Mouse (Mus musculus) myocyte (in vitro differentiated cells): ENCODE data around the gene Sirt7. TPM values are rescaled to one million over a fixed set of nuclear protein-coding genes. Genes with fewer than 3 reads are reported as not detected.

Source experiments
- H3K27me3 ChIP-seq: one replicate; pipeline ENCODE4 v1.6.1; 2011; ENCODE audit not compliant: control insufficient read depth, insufficient read depth, insufficient read length
- H3K36me3 ChIP-seq: one replicate; pipeline ENCODE4 v1.6.1; 2011; ENCODE audit not compliant: control insufficient read depth, insufficient read depth
- H3K4me2 ChIP-seq: one replicate; pipeline ENCODE4 v1.6.1; 2011; ENCODE audit warnings: low read depth, control low read depth
- H3K4me3 ChIP-seq: one replicate; pipeline ENCODE4 v1.5.1; 2011; ENCODE audit warnings: mild to moderate bottlenecking, control low read depth, moderate library complexity
- H3K79me2 ChIP-seq: one replicate; pipeline ENCODE4 v1.6.1; 2011; ENCODE audit not compliant: control insufficient read depth, insufficient read depth
- H3ac ChIP-seq: one replicate; pipeline ENCODE4 v1.6.1; 2011; ENCODE audit not compliant: control insufficient read depth, insufficient read length
- CEBPB ChIP-seq: IDR thresholded peaks from 2 replicates; pipeline ENCODE4 v1.6.1; 2011; ENCODE audit warnings: mild to moderate bottlenecking, moderate library complexity; ENCODE audit not compliant: poor library complexity, insufficient read depth, severe bottlenecking
- E2F4 ChIP-seq: IDR thresholded peaks from one replicate; pipeline ENCODE4 v1.6.1; 2011; ENCODE audit warnings: mild to moderate bottlenecking, control low read depth, moderate library complexity; ENCODE audit not compliant: insufficient read depth
- MAX ChIP-seq: IDR thresholded peaks from one replicate; pipeline ENCODE4 v1.6.1; 2011; ENCODE audit warnings: low read depth, mild to moderate bottlenecking, control low read depth
- MYOD1 ChIP-seq, 3 experiments: IDR thresholded peaks; one replicate each; pipeline ENCODE4 v1.6.1; 2011; ENCODE audit warnings: control low read depth in 2 of 3, low read depth in 2 of 3, mild to moderate bottlenecking in 2 of 3, moderate library complexity in 1 of 3; ENCODE audit not compliant: insufficient read length in 2 of 3, control insufficient read depth in 1 of 3
- MYOG ChIP-seq, 3 experiments: IDR thresholded peaks; one replicate each; pipeline ENCODE4 v1.6.1; 2011; ENCODE audit warnings: control low read depth in 2 of 3, low read depth in 2 of 3, mild to moderate bottlenecking in 2 of 3; ENCODE audit not compliant: insufficient read length in 2 of 3, control insufficient read depth in 1 of 3, insufficient read depth in 1 of 3
- POLR2A ChIP-seq: IDR thresholded peaks from one replicate; pipeline ENCODE4 v1.6.1; 2011; ENCODE audit warnings: low read depth, mild to moderate bottlenecking, control low read depth, moderate library complexity; ENCODE audit not compliant: insufficient read length
- POLR2AphosphoS2 ChIP-seq: IDR thresholded peaks from one replicate; pipeline ENCODE4 v1.6.1; 2011; ENCODE audit warnings: low read depth, control low read depth; ENCODE audit not compliant: insufficient read length
- REST ChIP-seq: IDR thresholded peaks from one replicate; pipeline ENCODE4 v1.6.1; 2011; ENCODE audit warnings: mild to moderate bottlenecking, control low read depth, moderate library complexity; ENCODE audit not compliant: insufficient read depth, insufficient read length
- SRF ChIP-seq: IDR thresholded peaks from one replicate; pipeline ENCODE4 v1.6.1; 2011; ENCODE audit warnings: low read depth; ENCODE audit not compliant: control insufficient read depth, insufficient read length
- TCF12 ChIP-seq: IDR thresholded peaks from one replicate; pipeline ENCODE4 v1.6.1; 2011; ENCODE audit warnings: mild to moderate bottlenecking, control low read depth; ENCODE audit not compliant: poor library complexity, insufficient read depth, severe bottlenecking
- TCF3 ChIP-seq: IDR thresholded peaks from one replicate; pipeline ENCODE4 v1.6.1; 2011; ENCODE audit warnings: low read depth, control low read depth; ENCODE audit not compliant: insufficient read length
- USF1 ChIP-seq: IDR thresholded peaks from one replicate; pipeline ENCODE4 v1.6.1; 2011; ENCODE audit warnings: low read depth, mild to moderate bottlenecking, control low read depth, moderate library complexity
- polyA plus RNA-seq: library from polyadenylated mRNA; unstranded; fragments of >200 nt; fragmentation: generic; extraction: Trizol; gene quantifications from one replicate; pipeline ENCODE4 v1.2.1, GENCODE M21; 2012; ENCODE audit warnings: missing spikeins

The Sirt7 gene
- polyA plus RNA-seq, 1 experiment = 29.9 TPM

GRCm38 (mm10) chr11:120582268-120582981 lies 42.6 kb downstream of the Sirt7 start:
- peak overlapping the region; percentile 87 for H3K4me2 ChIP-seq
- H3K36me3 ChIP-seq = peaks cover 22% of the 10 kb centered on the region
- peak overlapping the region; percentile 90 for H3ac ChIP-seq
- H3K4me3 ChIP-seq = peak overlapping the region; percentile 99
- no peaks in the 10 kb centered on the region for H3K27me3 ChIP-seq
- peaks cover 25% of the 10 kb centered on the region for H3K79me2 ChIP-seq
- TF ChIP-seq POLR2AphosphoS2 (no peak), MYOD1 (IDR thresholded peaks at IDR 0.05; ENCODE audit: control insufficient read depth in 1 of 3, insufficient read length in 2 of 3, low read depth in 2 of 3) (peak in 2 of 3 experiments; percentile 57 to 63), MYOG (IDR thresholded peaks at IDR 0.05; ENCODE audit: control insufficient read depth in 1 of 3, insufficient read depth in 1 of 3, insufficient read length in 2 of 3, low read depth in 2 of 3) (peak in 2 of 3 experiments; percentile 18 to 61)

GRCm38 (mm10) chr11:120581490-120582267 lies 43.4 kb downstream of the Sirt7 start, which contains the start of gene Arhgdia:
TSS of gene Arhgdia (minus strand) at chr11:120581624.
- peak within 1 kb of the TSS; percentile 99 for H3K4me3 ChIP-seq
- no peaks in the 10 kb centered on the region for H3K27me3 ChIP-seq
- peaks cover 23% of the 10 kb centered on the region for H3K36me3 ChIP-seq
- TF ChIP-seq TCF12 (no peak), POLR2A (peak; percentile 87), MAX (peak; percentile 61), CEBPB (no peak), SRF (no peak), MYOD1 (IDR thresholded peaks at IDR 0.05; ENCODE audit: control insufficient read depth in 1 of 3, insufficient read length in 2 of 3, low read depth in 2 of 3) (peak in 1 of 3 experiments; percentile 5), REST (no peak), USF1 (no peak), MYOG (IDR thresholded peaks at IDR 0.05; ENCODE audit: control insufficient read depth in 1 of 3, insufficient read depth in 1 of 3, insufficient read length in 2 of 3, low read depth in 2 of 3) (no peak), E2F4 (no peak), POLR2AphosphoS2 (peak; percentile 95), TCF3 (no peak)
- peak within 1 kb of the TSS; percentile 90 for H3ac ChIP-seq
- H3K79me2 ChIP-seq = peaks cover 25% of the 10 kb centered on the region
- peak within 1 kb of the TSS; percentile 100 for H3K4me2 ChIP-seq

DNA sequence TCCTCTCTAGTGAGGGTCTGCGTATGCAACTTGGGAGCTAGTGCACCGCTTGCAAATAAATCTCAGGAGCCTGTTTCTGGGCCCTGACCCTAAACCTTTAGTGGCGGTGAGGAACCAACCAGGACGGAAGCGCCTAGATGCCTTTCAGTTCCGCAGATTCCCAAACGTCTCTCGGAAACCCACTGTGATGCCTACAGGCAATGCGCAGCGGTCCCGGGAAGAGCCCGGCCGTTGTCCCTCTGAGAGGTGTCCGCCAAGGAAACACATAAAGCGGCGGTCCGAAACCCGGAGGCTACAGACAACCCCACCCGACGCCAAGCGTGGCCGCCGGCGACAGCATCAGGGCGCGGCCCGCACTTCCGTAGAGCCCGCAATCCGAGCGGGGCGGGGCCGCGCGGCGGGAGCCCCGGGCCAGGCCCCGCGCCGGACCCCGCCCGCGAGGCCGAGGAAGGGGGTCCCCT lies 44.1 kb downstream of the Sirt7 start:
- Histone ChIP-seq H3K4me2 (peak overlapping the region; percentile 100), H3K36me3 (peaks cover 24% of the 10 kb centered on the region), H3ac (peak overlapping the region; percentile 90), H3K4me3 (peak overlapping the region; percentile 99), H3K79me2 (peaks cover 25% of the 10 kb centered on the region), H3K27me3 (no peaks in the 10 kb centered on the region)
- TF ChIP-seq USF1 = no peak
- TF ChIP-seq POLR2AphosphoS2 = no peak
- no peak for TF ChIP-seq SRF
- TF ChIP-seq MYOG (IDR thresholded peaks at IDR 0.05; ENCODE audit: control insufficient read depth in 1 of 3, insufficient read depth in 1 of 3, insufficient read length in 2 of 3, low read depth in 2 of 3) = no peak
- no peak for TF ChIP-seq TCF3

GRCm38 (mm10) chr11:120580190-120580589 lies 44.9 kb downstream of the Sirt7 start:
- no peak for TF ChIP-seq CEBPB
- peak; percentile 34 for TF ChIP-seq POLR2AphosphoS2
- TF ChIP-seq E2F4 = no peak
- TF ChIP-seq POLR2A = peak; percentile 4
- TF ChIP-seq USF1 = no peak
- TF ChIP-seq SRF = no peak
- no peak for TF ChIP-seq MYOG (IDR thresholded peaks at IDR 0.05; ENCODE audit: control insufficient read depth in 1 of 3, insufficient read depth in 1 of 3, insufficient read length in 2 of 3, low read depth in 2 of 3)
- TF ChIP-seq TCF3 = no peak
- no peak for TF ChIP-seq REST
- no peak for TF ChIP-seq MYOD1 (IDR thresholded peaks at IDR 0.05; ENCODE audit: control insufficient read depth in 1 of 3, insufficient read length in 2 of 3, low read depth in 2 of 3)
- Histone ChIP-seq H3K27me3 (no peaks in the 10 kb centered on the region), H3K4me2 (peak overlapping the region; percentile 100), H3K36me3 (peaks cover 24% of the 10 kb centered on the region), H3K79me2 (peaks cover 25% of the 10 kb centered on the region), H3ac (peak overlapping the region; percentile 90), H3K4me3 (peak overlapping the region; percentile 99)
